Mouse (Mus musculus) left cerebral cortex, adult 8-10 months (tissue): Measurements from ENCODE around the gene Arl5a. TPM values are rescaled to one million over a fixed set of nuclear protein-coding genes. Genes with fewer than 3 reads are reported as not detected.
A peak's percentile ranks its signal among the peaks of the same experiment; 100 is the strongest.

Experiments
- DNase-seq, 2 experiments: peaks; one replicate each; pipeline ENCODE4 v3.0.0; 2022; ENCODE audit warnings: low spot score in 2 of 2
- total RNA-seq, 4 experiments: library from RNA; stranded (reverse); gene quantifications; 2 replicates each; pipeline ENCODE4 v1.2.4; 2022

The Arl5a gene
- total RNA-seq, 4 experiments from 2014 or later: 50.3 to 61.0 (median 54.9) TPM

DNA sequence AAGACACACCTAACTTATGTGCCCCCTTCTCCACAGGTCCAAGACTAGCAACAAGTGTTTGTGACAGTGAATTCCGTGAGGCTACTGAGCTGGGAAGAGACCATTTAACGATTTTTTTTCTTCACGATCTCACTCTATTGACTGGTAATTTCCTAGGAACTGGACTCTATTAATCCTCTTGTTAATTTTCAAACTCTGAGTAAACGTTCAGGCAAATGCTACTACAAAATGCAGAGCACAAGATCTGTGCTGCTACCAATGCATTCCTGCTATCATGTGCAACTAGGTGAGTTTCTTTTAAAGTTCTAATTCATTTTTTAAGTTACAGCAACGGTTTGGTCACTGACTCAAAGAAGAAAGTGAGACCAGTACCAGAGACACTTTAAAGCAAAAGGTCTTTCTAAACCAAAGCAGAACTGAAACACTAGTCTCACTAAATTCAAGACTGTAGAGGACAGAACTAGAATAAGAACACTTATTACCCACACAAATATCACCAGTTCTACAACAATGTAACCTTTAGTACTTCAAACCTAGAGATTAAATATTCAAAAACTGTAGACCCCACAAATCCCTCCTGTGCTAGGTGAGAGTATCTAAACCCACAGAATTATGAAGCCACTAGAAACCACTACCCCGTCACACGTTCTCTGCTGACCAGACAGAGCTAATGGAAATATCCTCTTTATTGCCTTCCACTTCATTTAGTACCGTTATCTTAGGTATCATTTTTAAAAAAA is 1.7 kb downstream of the Arl5a start:
- no peak for DNase-seq

DNA sequence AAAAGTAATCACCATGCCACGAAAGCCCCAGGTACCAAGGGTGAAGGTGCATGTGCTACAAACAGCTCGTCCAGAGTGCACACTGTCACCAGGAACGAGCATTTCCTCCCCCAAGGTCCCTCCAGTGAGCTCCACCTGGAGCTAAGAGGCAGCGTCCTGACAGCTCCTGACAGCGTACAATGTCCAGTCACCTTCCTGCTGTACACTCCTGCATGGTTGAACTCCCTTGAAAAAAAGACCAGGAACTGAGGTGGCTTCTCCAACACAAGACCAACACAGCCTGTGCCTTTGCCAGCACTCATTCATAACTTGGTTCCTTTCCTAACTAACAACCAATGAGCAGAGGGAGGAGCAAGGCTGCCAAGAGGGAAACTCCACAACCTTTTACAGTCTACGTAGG is 3.5 kb downstream of the Arl5a start:
- no peak for DNase-seq

DNA sequence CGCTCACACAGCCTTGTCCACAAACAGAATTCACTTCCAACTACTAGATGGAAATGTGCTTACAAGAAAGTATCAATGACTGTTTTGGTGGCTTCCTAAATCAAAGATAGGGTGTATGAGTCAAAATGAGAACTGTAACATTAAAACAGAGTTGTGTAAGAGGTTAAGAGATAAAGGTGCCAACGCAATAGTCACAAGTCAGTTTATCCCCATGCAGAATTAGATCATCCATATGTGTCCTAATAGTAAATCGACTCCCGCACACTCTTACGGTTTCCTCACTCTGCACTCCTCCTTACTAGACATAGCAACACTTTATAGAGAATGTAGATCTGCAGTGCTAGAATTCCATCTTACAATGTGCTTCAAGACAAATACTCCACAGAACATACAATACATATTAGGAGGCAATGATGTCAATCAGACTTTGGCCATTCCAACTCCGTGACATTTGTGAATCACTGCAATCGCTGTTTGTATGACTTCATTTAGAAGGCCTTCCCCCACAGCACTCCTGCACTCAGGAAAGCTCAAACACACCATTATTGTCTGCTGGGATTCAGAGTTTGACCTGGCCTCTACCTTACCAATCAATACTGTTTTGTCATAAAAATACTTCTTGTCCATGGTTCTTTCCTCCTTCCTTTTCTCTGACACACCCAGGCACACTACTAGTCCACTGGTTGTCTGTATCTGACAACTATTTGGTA is 4.5 kb downstream of the Arl5a start:
- no peak for DNase-seq

DNA sequence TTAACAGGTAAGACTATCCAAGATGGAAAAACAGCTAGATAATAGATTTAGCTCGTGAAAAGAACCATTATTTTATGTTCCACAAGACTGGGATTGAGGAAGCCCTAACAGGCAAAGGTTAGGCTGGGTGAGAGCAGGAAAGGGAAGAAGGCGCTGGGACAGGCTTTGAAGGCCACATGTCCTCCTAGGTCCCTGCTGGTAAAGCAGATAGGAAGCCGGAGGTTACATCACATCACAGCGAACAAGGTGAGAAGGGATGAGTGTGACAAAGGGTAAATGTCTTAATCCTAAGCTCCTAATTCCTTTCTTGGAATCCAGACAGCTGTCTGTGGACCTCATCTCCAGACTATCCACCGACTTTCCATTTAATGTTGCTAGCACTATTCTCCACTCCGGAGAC is 5.4 kb downstream of the Arl5a start:
- DNase-seq: no peak

DNA sequence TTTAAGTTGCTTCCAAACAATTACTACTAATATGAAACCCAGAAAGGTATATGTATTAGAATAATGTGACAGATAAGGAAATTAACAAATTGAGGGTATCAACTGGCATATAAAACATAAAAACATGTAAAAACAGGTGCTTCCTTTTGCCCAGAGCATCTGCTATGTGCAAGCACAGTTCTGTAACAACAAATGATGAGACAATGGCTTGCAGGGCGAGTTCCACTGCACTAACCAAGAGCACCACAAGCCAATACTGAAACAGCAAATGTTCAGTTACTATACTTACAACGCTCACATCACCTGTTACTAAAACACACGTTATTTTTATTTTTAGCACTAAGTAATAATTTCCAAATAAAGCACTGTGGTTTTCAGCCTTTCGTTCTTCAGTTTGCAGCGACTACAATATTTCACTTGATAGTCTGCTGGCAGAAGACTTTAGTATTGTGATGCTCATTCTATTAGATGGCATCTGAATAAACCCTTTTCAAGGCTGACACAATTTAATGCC is 12.1 kb downstream of the Arl5a start:
- no peak for DNase-seq

DNA sequence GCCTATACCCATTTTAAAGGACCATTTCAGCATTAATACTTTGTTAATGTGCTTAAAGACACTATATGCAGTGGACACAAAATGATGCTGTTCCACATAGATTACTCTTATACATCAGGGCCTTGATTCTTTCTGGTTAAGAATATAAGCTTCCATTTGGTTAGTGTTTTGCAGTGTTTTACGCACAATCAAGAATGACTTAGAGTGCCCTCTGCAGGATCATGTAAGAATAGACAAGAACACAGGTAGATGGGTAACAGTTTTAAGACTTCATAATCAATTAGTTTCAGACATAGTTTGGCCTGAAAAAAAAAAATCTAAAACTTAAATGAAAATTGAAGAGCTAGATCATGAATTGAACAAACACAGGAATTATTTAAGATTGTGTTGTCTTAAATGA is 18.2 kb downstream of the Arl5a start:
- no peak for DNase-seq

DNA sequence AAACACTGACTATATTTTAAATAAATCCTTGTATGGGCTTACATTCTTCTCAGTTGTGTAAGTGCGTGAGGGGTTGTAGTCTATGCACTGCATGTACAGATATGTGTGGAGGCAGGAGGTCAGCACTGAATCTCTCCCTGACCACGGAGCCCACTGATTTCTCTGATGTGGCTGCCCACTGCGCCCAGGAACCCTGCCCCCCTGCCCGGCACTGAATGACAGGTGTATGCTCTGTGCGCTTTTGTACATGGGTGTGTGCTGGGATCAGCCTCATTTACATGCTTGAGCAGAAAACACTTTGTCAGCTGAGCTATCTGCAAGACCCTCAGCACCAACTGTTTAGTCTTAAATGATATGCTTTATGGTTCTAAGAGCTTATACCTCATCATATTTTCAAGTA is 19.5 kb downstream of the Arl5a start:
- no peak for DNase-seq

DNA sequence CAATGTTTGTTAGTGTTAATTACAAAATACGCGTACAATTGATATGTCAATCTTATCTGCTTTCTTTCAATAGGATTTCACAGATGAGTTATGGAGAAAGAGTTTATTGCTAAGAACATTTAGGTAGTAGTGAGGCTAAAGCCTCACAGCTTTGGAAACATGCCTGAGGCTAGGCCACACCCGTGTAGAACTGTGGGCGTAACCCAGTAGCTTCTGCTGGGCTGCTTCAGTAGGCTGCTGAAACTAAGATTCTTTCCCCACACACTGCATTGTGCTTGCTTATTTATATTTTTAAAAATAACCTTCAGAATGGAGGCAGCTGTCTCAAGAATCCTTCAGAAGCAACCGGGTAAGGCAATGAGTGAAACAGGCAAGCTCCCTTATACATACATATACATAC is 30.2 kb downstream of the Arl5a start:
- DNase-seq: peak in 1 of 2 experiments; percentile 27

DNA sequence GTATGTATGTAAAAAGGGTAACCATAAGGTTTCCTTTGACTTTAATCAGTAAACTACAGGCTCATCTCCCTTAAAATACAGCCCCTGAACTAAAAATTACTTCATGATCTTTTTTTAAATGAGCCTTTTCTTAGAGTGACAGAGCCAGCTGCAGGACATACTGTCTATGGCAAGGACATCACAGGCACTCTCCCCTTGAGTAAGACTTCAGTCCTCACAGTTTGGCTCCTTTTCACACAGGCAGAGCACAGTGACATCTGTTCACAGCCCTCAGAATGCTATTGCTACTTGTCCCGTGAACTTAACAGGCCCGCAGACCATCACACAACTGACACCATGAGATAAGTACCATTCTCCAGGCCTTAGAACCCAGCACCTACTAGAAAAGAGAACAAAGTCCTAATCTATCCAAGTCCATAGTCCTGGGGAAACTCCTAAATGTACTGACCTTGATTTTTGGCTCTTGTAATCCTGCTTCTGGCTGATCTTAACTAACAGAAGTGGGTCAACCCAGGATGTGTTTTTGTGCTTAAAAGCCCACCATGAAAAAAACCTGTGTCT is 34.2 kb downstream of the Arl5a start:
- DNase-seq: no peak

DNA sequence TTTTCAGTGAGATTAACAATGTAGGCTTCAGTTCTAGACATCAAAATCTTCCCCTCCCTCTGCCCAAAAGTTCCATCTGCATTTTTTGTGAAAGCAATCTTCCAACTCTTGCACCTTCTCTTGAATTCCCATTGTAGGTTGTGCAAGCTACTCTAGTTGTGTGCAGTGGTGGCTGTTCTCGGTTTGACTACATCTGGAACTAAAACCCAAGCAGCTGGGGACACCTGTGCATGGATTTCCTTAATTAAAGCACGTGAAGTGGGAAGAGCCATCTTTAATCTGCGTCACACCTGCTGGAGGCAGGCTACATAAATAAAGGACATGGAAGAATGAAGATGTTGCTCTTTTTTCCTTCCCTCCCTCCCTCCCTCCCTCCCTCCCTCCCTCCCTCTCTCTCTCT is 34.7 kb downstream of the Arl5a start:
- DNase-seq: no peak

DNA sequence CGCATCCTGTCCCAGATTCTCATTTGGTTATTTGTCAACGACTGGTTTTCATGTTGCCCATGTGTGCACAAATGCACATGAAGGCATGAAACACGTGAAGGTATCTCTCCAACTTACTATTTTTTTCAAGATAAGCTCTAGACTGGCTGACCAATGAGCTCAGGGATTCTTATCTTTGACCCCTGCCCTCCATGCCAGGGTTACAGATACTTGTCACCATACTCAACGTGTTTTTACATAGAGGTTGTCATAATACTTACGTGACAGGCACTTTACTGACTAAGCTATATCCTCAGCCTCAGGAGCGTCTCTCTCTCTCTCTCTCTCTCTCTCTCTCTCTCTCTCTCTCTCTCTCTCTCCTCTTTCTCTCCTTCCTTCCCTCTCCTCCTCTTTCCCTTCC is 38.2 kb downstream of the Arl5a start:
- no peak for DNase-seq

DNA sequence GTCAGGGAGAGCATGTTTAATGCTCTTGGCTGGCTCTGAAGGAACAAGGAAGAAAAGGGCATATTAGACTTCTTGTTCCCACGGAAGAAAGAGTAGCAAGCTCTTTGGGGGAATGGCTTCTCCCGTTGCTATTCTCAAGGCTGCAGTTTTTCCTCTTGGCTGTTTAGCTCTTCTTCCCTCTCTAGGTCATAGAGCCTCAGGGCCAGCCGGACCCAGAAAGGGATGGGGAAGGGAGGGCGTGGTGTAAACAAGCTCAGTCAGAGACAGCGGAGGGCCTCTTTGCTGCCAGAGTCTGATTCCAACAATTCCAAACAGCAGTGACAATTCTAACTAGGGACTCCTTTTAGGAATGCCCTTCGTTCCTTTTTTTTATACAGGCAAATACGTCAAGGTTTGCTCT is 38.7 kb downstream of the Arl5a start:
- no peak for DNase-seq

DNA sequence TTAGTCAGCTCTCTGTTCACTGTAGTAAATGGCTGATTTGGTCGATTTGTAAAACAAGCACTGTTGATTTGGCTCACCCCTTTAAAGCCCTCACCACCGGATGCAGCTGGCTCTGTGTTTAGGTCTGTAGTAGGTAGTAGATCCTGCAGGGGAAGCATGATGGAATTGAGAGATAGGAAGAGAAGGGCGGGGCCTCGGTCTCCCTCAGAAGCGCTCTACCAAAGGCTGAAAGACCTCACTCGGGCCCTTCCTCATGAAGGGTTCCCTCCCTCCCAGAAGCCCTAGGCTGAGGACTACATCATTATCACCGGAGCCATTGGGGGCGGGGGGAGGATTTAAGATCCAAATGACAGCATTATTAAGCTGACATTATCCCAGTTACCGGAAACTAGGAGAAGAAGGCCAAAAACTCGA is 45.8 kb downstream of the Arl5a start:
- no peak for DNase-seq

DNA sequence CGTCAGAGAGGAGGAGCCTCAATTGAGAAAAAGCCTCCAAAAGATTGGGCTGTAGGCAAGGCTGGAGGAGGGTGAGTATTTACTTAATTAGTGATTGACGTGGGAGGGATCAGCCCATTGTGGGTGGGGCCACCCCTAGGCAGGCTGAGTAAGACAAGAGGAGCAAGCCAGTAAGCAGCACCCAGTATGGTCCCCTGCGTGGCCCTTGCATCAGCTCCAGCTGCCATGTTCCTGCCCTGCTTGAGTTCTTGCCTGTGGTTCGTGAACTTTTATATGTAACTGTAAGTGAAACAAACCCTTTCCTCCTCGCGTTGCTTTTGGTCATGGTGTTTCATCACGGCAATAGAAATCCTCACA is 46.3 kb downstream of the Arl5a start, which contains the start of gene Neb:
Gene Neb (minus strand): TSS at position 27 of the 357 bp plus-strand sequence.
- DNase-seq: no peak

DNA sequence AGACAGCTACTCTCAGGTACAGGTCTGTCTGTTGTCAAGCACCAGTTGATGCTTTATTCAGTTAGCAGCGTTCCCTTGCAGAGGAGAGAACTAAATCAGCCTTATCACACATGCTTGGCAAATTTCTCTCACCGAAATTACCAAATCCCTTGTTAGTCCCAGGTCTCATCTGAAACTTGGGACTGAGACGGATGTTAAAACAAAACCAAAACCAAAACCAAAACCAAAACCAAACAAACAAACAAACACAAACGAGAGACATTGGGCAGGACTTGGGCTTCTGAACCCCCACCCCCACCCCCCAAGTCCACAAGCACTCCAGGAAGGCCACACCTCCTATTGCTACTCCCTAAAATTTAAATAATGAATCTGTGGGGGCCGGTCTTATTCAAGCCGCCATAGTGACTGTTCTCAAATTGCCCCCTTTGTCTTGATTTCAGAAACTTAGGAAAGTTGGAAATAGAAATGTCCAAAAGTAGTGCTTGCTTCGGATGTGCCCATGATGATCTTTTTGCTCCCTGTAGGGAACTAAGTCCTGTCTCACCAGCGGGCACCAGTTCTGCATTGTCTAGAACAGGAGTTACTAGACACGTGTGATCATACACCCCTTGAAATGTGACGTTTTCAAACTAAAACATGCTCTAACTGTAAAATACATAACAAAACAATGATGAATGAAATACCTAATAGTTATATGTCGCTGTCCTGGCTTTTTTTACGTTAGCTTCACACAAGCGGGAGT is 46.8 kb downstream of the Arl5a start:
- no peak for DNase-seq

DNA sequence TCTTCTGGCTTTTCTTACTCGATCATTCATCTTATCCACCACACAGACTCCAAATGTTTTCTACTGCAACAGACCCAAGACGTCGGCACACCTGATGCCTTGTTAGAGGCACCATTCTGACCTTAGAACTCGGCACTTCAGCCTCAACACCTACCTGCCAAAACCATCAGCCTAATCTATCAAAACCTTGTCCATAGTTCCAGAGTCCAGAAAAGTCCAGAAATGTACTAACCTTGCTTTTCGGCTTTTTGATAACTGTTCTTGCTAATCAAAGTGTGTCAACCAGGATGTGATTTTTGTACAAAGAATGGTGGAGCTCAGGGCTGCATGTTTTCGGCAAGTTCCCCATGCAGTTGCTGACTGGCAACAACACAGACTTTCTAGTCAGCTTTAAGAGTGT is 50.0 kb downstream of the Arl5a start:
- no peak for DNase-seq

DNA sequence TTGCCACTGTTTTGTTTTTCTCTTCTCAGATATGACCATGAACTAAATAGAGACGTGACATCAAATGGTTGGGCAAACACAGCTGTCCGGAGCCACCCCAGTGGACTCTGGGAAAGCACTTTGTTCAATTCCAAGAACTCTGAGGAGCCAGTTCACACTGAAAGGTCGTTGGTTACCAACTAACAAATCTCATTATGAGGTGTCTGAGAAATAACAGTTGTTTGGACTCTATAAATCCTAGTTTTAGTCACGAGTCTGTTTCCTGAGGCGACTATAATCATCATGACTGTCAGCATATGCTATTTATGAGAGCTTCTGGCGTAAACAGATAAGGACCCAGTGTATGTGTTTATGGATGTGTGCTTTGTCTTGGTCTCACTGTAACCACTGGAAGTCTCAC is 52.2 kb downstream of the Arl5a start:
- no peak for DNase-seq

DNA sequence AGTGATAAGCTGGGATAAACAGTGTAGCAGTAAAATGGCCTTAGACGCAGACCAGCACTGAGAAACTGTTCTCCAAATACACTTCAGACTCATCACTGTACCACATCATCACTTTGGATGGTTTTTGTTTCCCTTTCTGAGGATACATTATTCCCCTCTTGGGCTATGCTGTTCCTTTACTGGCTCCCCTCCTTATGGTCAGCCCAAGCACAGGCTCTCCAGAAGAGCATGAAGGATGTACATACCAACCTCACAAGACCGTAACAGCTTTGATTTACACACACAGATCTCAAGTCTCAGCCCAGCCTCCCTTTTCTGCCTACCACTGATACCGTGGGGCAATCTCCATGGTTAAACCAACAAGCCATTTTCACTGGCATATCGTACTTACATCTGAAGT is 52.6 kb downstream of the Arl5a start:
- DNase-seq: no peak

DNA sequence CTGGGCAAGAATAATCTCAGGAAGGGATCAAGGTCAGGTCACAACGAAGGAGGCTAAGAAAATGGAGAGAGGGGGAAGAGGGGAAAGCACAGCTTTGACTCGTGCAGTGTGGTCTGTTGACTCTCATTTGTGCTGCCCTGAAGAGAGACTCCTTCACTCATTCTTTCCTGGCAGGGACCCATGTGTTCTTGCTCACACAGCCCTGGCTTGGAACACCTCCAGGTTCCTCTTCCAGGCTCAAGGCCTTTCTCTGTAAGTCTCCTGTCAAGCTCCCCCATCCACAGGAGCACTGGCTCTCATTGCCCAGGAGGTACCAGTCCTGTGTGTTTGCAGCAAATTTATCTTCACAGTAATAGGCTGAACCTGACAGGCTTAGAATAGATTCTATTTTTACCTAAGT is 53.6 kb downstream of the Arl5a start:
- DNase-seq: no peak

DNA sequence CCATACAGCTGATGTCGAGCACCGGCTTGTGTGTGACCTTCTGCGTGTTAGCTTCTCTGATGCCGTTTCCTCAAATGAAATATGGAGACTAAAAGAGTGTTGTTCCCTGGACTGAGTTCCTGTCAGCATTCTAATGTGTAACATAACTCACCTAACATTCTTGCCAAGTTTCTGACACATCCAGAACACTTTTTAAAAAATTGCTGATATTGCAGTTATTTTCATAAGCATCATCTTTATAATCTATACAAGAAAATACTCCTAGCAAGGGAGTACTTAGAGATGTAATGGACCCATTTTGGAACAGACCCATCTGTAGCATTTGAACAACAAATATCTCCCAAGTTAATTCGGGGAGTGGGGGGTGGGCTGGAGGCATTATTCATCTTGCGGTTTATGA is 55.1 kb downstream of the Arl5a start:
- no peak for DNase-seq

DNA sequence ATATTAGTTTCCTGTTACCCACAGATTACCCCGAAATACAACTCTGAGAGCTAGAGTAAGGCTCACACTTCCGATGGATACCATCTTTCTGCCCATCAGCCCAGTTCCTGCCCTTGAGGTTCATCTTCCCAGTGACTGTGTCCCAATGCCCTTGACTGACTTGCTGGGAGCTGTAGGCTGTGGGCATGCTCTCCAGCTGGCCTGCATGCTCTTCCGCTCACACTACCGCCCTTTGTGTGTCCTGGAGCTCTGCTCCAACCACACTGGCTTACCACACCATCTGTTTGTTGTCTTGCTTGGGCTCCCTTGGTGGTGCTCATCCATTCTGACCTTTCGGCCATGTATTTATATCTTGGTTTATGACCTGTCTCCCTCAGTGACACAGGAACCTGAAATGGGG is 57.0 kb downstream of the Arl5a start:
- no peak for DNase-seq

DNA sequence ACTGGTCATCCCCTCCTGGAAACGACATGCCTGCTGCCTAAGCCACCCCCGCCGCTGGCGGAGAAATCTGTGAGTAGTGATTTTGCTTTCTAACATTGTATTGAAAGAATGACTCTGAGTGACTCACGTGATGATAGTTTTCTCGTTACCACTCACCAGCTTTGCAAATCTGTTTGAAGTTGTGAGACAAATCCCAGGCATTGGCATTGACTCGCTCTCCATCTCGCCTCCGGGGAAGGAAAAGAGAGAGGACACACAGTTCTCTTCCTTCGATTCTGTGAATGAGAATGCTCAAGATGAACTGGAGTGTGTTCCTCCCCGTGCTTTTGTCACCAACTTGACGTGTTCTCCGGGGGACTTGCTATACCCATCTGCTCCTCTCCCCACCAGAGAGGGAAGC is 57.5 kb downstream of the Arl5a start:
- DNase-seq: no peak
